Mouse (Mus musculus) heart, adult 2 months (tissue): Measurements from ENCODE around the gene Ska3. TPM values are rescaled to one million over a fixed set of nuclear protein-coding genes. Genes with fewer than 3 reads are reported as not detected.

Experiments
- DNase-seq, 2 experiments: peaks; one replicate each; pipeline ENCODE4 v3.0.0; 2021
- H3K27ac ChIP-seq: fragments of 200-600 bp; 2 replicates; pipeline ENCODE4 v1.8.1; 2022
- H3K27me3 ChIP-seq: fragments of 200-500 bp; 2 replicates; pipeline ENCODE4 v1.6.1; 2012; ENCODE audit warnings: mild to moderate bottlenecking, low read length, inconsistent platforms, mixed read lengths; ENCODE audit not compliant: control insufficient read depth, insufficient read depth
- H3K36me3 ChIP-seq: fragments of 200-500 bp; 2 replicates; pipeline ENCODE4 v1.6.1; 2012; ENCODE audit warnings: low read length, inconsistent platforms; ENCODE audit not compliant: control insufficient read depth, insufficient read depth
- H3K4me1 ChIP-seq: fragments of 200-500 bp; 2 replicates; pipeline ENCODE4 v1.6.1; 2011; ENCODE audit warnings: low read length; ENCODE audit not compliant: control insufficient read depth, insufficient read depth
- H3K4me3 ChIP-seq: fragments of 200-600 bp; 2 replicates; pipeline ENCODE4 v1.8.1; 2022
- H3K79me2 ChIP-seq: fragments of 200-500 bp; replicated peaks from 2 replicates; pipeline ENCODE4 v1.6.1; 2012; ENCODE audit warnings: mild to moderate bottlenecking, inconsistent platforms, low read length, moderate library complexity, mixed read lengths; ENCODE audit not compliant: control insufficient read depth, insufficient read depth
- H3K9ac ChIP-seq: fragments of 200-500 bp; 2 replicates; pipeline ENCODE4 v1.6.1; 2012; ENCODE audit warnings: low read depth, mild to moderate bottlenecking, control low read depth, inconsistent platforms, low read length, mixed read lengths
- CTCF ChIP-seq: fragments of 200-600 bp; IDR thresholded peaks from 2 replicates; pipeline ENCODE4 v1.8.1; 2022; ENCODE audit warnings: antibody characterized with exemption, mild to moderate bottlenecking, moderate library complexity
- EP300 ChIP-seq: fragments of 200-500 bp; IDR thresholded peaks from 2 replicates; pipeline ENCODE4 v1.6.1; 2011; ENCODE audit warnings: low read depth, low read length, control low read depth; ENCODE audit not compliant: insufficient read depth
- POLR2A ChIP-seq: fragments of 200-500 bp; IDR thresholded peaks from 2 replicates; pipeline ENCODE4 v1.6.1; 2011; ENCODE audit warnings: mild to moderate bottlenecking, low read depth, low read length, control low read depth; ENCODE audit not compliant: insufficient read depth
- WGBS: fragments of 180-500 bp; shearing (Covaris S2); methylation state at CpG from one replicate; pipeline ENCODE4 v1.1.7; 2018; 5-methylcytosine and 5-hydroxymethylcytosine counted together
- intact Hi-C: fragments of 180-260 bp; cut with DNase I; formaldehyde crosslinking; loops from one replicate; pipeline ENCODE4 v1.15.1; 2025
- long read RNA-seq: library from polyadenylated mRNA; stranded (forward); transcript quantifications from one replicate; pipeline ENCODE4 v2.0.0, GENCODE M21; 2021
- polyA plus RNA-seq: library from polyadenylated mRNA; depleted of rRNA; stranded (reverse); fragments of >200 nt; gene quantifications from 2 replicates; pipeline ENCODE4 v1.2.3, GENCODE M21; 2012; rRNA removed
- total RNA-seq, 2 experiments: library from RNA; stranded (reverse); gene quantifications; 2 replicates each; pipeline ENCODE4 v1.2.3; 2021

Gene Ska3
- under 1 TPM; 0.16 to 0.52 TPM for total RNA-seq
- 0.23 TPM in 1 of 2 replicates, not detected in the other for polyA plus RNA-seq
- long read RNA-seq, result 0 reads

GRCm38 (mm10) chr14:57825788-57826751, at the start of gene Ska3, which contains the start of gene Mrpl57:
Gene Ska3 (minus strand): TSS chr14:57826185.
Gene Mrpl57 (plus strand): TSS chr14:57826234.
- peak; percentile 35 for TF ChIP-seq CTCF
- peak; percentile 83 for TF ChIP-seq POLR2A
- TF ChIP-seq EP300, result no peak
- Histone ChIP-seq H3K27ac (peak within 1 kb of the TSS; percentile 92), H3K4me1 (peaks cover 2% of the 10 kb centered on the region; the same call in 1 of the 2 replicates), H3K27me3 (no peaks in the 10 kb centered on the region), H3K79me2 (no peaks in the 10 kb centered on the region), H3K4me3 (peak within 1 kb of the TSS; percentile 74), H3K9ac (peak within 1 kb of the TSS; percentile 90), H3K36me3 (peaks cover 5% of the 10 kb centered on the region; the same call in 1 of the 2 replicates)
- under 1% methylated on average over 96 of the region's 96 CpGs for WGBS
- DNase-seq, result peak; percentile 94 to 95
- intact Hi-C loops, result loop anchor here (2.0 to 10.0 kb wide), 5 partner anchors 27 to 451 kb away; partner anchors contain the start of gene Sap18

GRCm38 (mm10) chr14:57866676-57867276, 40.8 kb upstream of the Ska3 start:
- H3K9ac ChIP-seq, result no peak overlapping the region
- H3K36me3 ChIP-seq, result peaks cover 13% of the 10 kb centered on the region
- H3K27me3 ChIP-seq, result no peaks in the 10 kb centered on the region
- intact Hi-C loops, result no loop called here
- H3K27ac ChIP-seq, result no peak overlapping the region
- no peak overlapping the region for H3K4me3 ChIP-seq
- 82% methylated on average over 3 of the region's 3 CpGs for WGBS
- H3K4me1 ChIP-seq, result peaks cover 5% of the 10 kb centered on the region
- peaks cover 3% of the 10 kb centered on the region; the same call in 1 of the 2 replicates for H3K79me2 ChIP-seq
- no peak for DNase-seq
- TF ChIP-seq CTCF (no peak), POLR2A (no peak), EP300 (no peak)

- Histone ChIP-seq H3K4me1 (peaks cover 5% of the 10 kb centered on the region), H3K79me2 (peaks cover 3% of the 10 kb centered on the region; the same call in 1 of the 2 replicates), H3K9ac (no peak overlapping the region), H3K27me3 (no peaks in the 10 kb centered on the region), H3K36me3 (peaks cover 8% of the 10 kb centered on the region), H3K4me3 (no peak overlapping the region), H3K27ac (no peak overlapping the region)
- DNase-seq, result no peak
- TF ChIP-seq POLR2A (no peak), EP300 (no peak), CTCF (no peak)
- WGBS, result 79% methylated on average over 3 of the region's 3 CpGs
- intact Hi-C loops, result no loop called here
These were observed 39.3 kb upstream of the Ska3 start for GRCm38 (mm10) chr14:57865256-57865655.

GRCm38 (mm10) chr14:57863129-57863528, 37.1 kb upstream of the Ska3 start:
- Histone ChIP-seq H3K4me3 (no peak overlapping the region), H3K27ac (no peak overlapping the region), H3K79me2 (no peaks in the 10 kb centered on the region), H3K36me3 (peaks cover 14% of the 10 kb centered on the region), H3K9ac (no peak overlapping the region), H3K27me3 (no peaks in the 10 kb centered on the region), H3K4me1 (peaks cover 5% of the 10 kb centered on the region)
- TF ChIP-seq POLR2A (no peak), EP300 (no peak), CTCF (no peak)
- WGBS, result 31% methylated on average over 2 of the region's 2 CpGs
- intact Hi-C loops, result no loop called here
- peak in 1 of 2 experiments; percentile 13 for DNase-seq

- Histone ChIP-seq H3K27me3 (no peaks in the 10 kb centered on the region), H3K4me3 (no peak overlapping the region), H3K4me1 (peaks cover 5% of the 10 kb centered on the region), H3K36me3 (peaks cover 14% of the 10 kb centered on the region), H3K9ac (no peak overlapping the region), H3K27ac (no peak overlapping the region), H3K79me2 (no peaks in the 10 kb centered on the region)
- no peak for DNase-seq
- 68% methylated on average over 4 of the region's 4 CpGs for WGBS
- TF ChIP-seq EP300 (no peak), POLR2A (no peak), CTCF (no peak)
- intact Hi-C loops, result no loop called here
These were observed 36.0 kb upstream of the Ska3 start for GRCm38 (mm10) chr14:57861987-57862412.
